Mouse (Mus musculus): ENCODE data around the gene Bnc2. TPM values are rescaled to one million over a fixed set of nuclear protein-coding genes. Genes with fewer than 3 reads are reported as not detected.

The Bnc2 gene
- polyA plus RNA-seq (2016; fragmentation: Nextera tagmentation; extraction: Ambion mirVana), result 13.0 and 22.2 TPM in 2 replicates

DNA sequence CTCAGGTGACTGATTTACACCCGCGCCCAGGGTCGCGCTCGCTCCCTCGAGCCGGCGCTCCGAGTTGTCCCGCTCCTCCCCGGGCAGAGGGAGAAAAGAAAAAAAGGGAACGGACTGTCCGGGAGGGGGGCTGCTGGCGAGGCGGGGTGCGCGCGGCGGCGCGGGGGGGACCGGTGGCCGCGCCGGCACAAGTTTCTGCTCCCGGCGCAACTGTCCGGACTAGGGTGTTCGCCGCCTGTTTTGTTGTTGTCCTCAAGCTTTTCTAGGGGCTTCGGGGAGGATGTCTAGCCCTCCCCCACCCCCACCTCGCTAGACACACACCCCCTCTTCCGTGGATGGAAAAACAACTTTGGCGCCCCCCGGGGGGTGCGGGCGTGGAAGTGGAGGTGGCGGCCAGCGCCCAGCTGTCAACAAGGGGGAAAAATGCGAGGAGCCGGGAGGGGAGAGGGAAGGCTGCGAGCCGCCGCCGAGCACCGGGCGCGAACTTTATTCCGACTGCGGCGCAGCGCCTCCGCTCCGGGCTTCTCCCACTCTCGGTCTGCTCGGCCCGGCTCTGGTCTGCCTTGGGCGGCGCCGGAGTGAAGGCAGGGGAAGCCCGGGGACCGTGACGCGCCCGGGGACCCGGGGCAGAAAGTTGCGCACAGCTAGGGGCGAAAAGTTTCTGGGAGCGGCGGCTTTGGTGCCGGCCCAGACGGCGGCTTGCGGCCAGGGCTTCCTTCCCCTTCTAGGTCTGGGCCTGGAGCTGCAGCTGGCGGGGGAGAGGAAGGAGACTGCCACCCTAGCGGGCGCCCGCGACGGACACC lies at the start of gene Bnc2:
TSS of gene Bnc2 (minus strand) at position 105 of the 803 bp plus-strand sequence.
- WGBS, result 1% methylated on average over 80 of the region's 80 CpGs
- peak within 1 kb of the TSS; percentile 93 for H3K27ac ChIP-seq (replicated peaks)
- H3K9me3 ChIP-seq, result no peaks in the 10 kb centered on the region
- H3K36me3 ChIP-seq (replicated peaks), result no peaks in the 10 kb centered on the region
- H3K4me3 ChIP-seq, result peak within 1 kb of the TSS; percentile 81
- peak; percentile 83 for DNase-seq (ENCODE audit: low spot score)
- peaks cover 61% of the 10 kb centered on the region for H3K4me1 ChIP-seq
- peaks cover 75% of the 10 kb centered on the region for H3K27me3 ChIP-seq (replicated peaks; ENCODE audit: low read depth, poor library complexity, severe bottlenecking)

DNA sequence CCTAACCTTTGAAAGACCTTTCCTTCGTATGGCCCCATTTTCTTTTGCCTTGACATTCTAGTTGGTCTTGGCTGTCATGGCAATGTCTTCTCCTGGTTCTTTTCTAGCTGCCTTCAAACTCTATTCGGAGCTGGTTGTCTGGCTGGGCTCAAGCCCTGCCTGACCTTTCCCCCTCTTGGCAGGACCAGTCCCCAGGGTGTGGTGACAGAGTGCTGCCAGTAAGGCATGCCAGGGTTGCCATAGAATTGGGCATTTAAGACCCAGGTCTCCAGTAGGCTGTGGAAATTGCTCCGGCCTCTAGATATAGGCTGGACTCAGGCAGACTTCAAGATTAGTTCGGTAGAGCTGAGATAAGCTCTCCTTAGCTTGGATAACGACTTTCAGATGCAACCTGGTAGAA lies 32.9 kb upstream of the Bnc2 start:
- 76% methylated on average over 5 of the region's 5 CpGs for WGBS
- Histone ChIP-seq H3K36me3 (replicated peaks) (no peaks in the 10 kb centered on the region), H3K4me3 (no peak overlapping the region), H3K27me3 (replicated peaks; ENCODE audit: low read depth, poor library complexity, severe bottlenecking) (no peaks in the 10 kb centered on the region), H3K27ac (replicated peaks) (no peak overlapping the region), H3K4me1 (peaks cover 6% of the 10 kb centered on the region; the same call in 1 of the 2 replicates), H3K9me3 (no peaks in the 10 kb centered on the region)
- DNase-seq (ENCODE audit: low spot score), result no peak

GRCm38 (mm10) chr4:84685521-84686366 lies 10.7 kb upstream of the Bnc2 start:
- Histone ChIP-seq H3K27me3 (replicated peaks; ENCODE audit: low read depth, poor library complexity, severe bottlenecking) (0 out of 2 replicates have a peak, but pooled peaks cover 10% of the 10 kb centered on the region), H3K36me3 (replicated peaks) (no peaks in the 10 kb centered on the region), H3K27ac (replicated peaks) (no peak overlapping the region), H3K4me3 (no peak overlapping the region), H3K4me1 (peaks cover 5% of the 10 kb centered on the region), H3K9me3 (no peaks in the 10 kb centered on the region)
- 62% methylated on average over 10 of the region's 10 CpGs for WGBS
- no peak for DNase-seq (ENCODE audit: low spot score)

DNA sequence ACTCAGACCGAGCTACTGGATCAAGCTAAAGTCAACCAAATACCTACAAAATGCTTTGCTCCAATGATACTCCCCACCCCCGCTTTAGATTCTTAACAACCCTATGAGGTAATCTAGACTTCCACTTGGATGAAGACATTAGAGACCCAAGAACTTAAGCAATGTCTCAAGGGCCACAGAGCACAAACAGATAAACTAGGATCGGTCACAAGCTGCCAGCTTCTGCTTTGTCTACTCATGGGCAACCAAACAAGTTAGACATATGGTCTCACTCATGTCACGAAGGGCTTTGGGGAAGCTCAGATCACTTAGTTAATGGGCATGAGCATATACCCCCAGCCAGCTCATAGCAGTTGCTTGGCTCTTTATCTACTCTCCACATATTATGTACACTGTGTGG lies 9.9 kb upstream of the Bnc2 start:
- Histone ChIP-seq H3K4me1 (peaks cover 5% of the 10 kb centered on the region), H3K4me3 (no peak overlapping the region), H3K27ac (replicated peaks) (no peak overlapping the region), H3K9me3 (no peaks in the 10 kb centered on the region), H3K27me3 (replicated peaks; ENCODE audit: low read depth, poor library complexity, severe bottlenecking) (0 out of 2 replicates have a peak, but pooled peaks cover 10% of the 10 kb centered on the region), H3K36me3 (replicated peaks) (no peaks in the 10 kb centered on the region)
- no peak for DNase-seq (ENCODE audit: low spot score)
- 83% methylated on average over 4 of the region's 4 CpGs for WGBS

GRCm38 (mm10) chr4:84675974-84676315 lies 870 bp upstream of the Bnc2 start:
- peaks cover 71% of the 10 kb centered on the region for H3K27me3 ChIP-seq (replicated peaks; ENCODE audit: low read depth, poor library complexity, severe bottlenecking)
- H3K4me3 ChIP-seq, result peak overlapping the region; percentile 81
- under 1% methylated on average over 19 of the region's 19 CpGs for WGBS
- H3K36me3 ChIP-seq (replicated peaks), result no peaks in the 10 kb centered on the region
- peak overlapping the region; percentile 93 for H3K27ac ChIP-seq (replicated peaks)
- no peaks in the 10 kb centered on the region for H3K9me3 ChIP-seq
- peaks cover 55% of the 10 kb centered on the region for H3K4me1 ChIP-seq
- DNase-seq (ENCODE audit: low spot score), result no peak

- Histone ChIP-seq H3K27me3 (replicated peaks; ENCODE audit: low read depth, poor library complexity, severe bottlenecking) (peaks cover 76% of the 10 kb centered on the region), H3K4me3 (peak overlapping the region; percentile 81), H3K4me1 (peaks cover 69% of the 10 kb centered on the region), H3K27ac (replicated peaks) (peak overlapping the region; percentile 93), H3K9me3 (no peaks in the 10 kb centered on the region), H3K36me3 (replicated peaks) (no peaks in the 10 kb centered on the region)
- WGBS, result 2% methylated on average over 104 of the region's 104 CpGs
- DNase-seq (ENCODE audit: low spot score), result no peak
Observed at GRCm38 (mm10) chr4:84674318-84675170, 531 bp downstream of the Bnc2 start.

DNA sequence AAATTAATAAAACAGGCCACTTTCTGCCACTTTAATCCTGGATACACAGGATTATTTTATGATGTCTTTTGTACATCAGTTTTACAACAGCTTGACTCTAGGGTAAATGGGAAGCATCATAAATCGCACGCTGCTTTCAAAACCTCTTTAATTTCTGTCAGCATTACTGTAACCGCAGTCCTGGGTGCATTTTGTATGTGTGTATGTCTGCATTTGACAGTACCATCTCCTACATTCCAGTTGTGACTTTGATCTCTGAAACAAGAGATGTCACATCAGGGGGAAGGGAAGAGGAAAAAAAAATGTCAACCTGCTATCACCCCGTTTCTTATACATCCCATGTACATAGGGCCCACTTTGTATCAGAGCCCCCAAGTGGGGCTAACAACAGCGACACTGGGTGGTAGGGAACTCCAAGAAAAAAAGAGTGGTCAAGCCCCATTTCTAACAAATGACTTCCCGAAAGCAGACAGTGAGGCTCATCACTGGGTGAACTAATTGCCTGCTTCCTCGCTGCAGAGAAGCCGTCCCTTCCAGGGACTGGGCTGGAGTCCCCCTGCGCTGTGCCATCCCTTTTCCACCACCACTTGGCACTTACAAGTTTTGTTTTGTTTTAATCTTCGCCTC lies 1.3 kb downstream of the Bnc2 start:
- Histone ChIP-seq H3K36me3 (replicated peaks) (no peaks in the 10 kb centered on the region), H3K4me1 (peaks cover 76% of the 10 kb centered on the region), H3K27ac (replicated peaks) (peak overlapping the region; percentile 93), H3K27me3 (replicated peaks; ENCODE audit: low read depth, poor library complexity, severe bottlenecking) (peaks cover 75% of the 10 kb centered on the region), H3K9me3 (no peaks in the 10 kb centered on the region), H3K4me3 (peak overlapping the region; percentile 81)
- 14% methylated on average over 10 of the region's 10 CpGs for WGBS
- peak; percentile 32 for DNase-seq (ENCODE audit: low spot score)

- H3K9me3 ChIP-seq, result no peaks in the 10 kb centered on the region
- peaks cover 65% of the 10 kb centered on the region for H3K27me3 ChIP-seq (replicated peaks; ENCODE audit: low read depth, poor library complexity, severe bottlenecking)
- WGBS, result 10% methylated on average over 14 of the region's 14 CpGs
- peak; percentile 75 for DNase-seq (ENCODE audit: low spot score)
- peak overlapping the region; percentile 81 for H3K4me3 ChIP-seq
- no peaks in the 10 kb centered on the region for H3K36me3 ChIP-seq (replicated peaks)
- peak overlapping the region; percentile 2; the same call in 1 of the 2 replicates for H3K27ac ChIP-seq (replicated peaks)
- peaks cover 83% of the 10 kb centered on the region for H3K4me1 ChIP-seq
Observed at GRCm38 (mm10) chr4:84672181-84672791, 2.8 kb downstream of the Bnc2 start.

- peaks cover 52% of the 10 kb centered on the region for H3K27me3 ChIP-seq (replicated peaks; ENCODE audit: low read depth, poor library complexity, severe bottlenecking)
- H3K4me1 ChIP-seq, result peaks cover 71% of the 10 kb centered on the region
Observed at GRCm38 (mm10) chr4:84670996-84671395, 4.1 kb downstream of the Bnc2 start.

GRCm38 (mm10) chr4:84669650-84670049 lies 5.4 kb downstream of the Bnc2 start:
- Histone ChIP-seq H3K4me1 (peaks cover 63% of the 10 kb centered on the region), H3K36me3 (replicated peaks) (no peaks in the 10 kb centered on the region), H3K27me3 (replicated peaks; ENCODE audit: low read depth, poor library complexity, severe bottlenecking) (peaks cover 45% of the 10 kb centered on the region), H3K27ac (replicated peaks) (peak overlapping the region; percentile 51; the same call in 1 of the 2 replicates), H3K4me3 (no peak overlapping the region), H3K9me3 (no peaks in the 10 kb centered on the region)
- 69% methylated on average over 5 of the region's 5 CpGs for WGBS
- no peak for DNase-seq (ENCODE audit: low spot score)

More at GRCm38 (mm10) chr4:84670996-84671395, 4.1 kb downstream of the Bnc2 start:
- no peaks in the 10 kb centered on the region for H3K9me3 ChIP-seq
- 0 out of 2 replicates have a peak overlapping the region, but pooled peaks have one; percentile 27 for H3K4me3 ChIP-seq
- no peak for DNase-seq (ENCODE audit: low spot score)
- 29% methylated on average over 1 of the region's 1 CpGs for WGBS
- H3K27ac ChIP-seq (replicated peaks), result no peak overlapping the region
- H3K36me3 ChIP-seq (replicated peaks), result no peaks in the 10 kb centered on the region

DNA sequence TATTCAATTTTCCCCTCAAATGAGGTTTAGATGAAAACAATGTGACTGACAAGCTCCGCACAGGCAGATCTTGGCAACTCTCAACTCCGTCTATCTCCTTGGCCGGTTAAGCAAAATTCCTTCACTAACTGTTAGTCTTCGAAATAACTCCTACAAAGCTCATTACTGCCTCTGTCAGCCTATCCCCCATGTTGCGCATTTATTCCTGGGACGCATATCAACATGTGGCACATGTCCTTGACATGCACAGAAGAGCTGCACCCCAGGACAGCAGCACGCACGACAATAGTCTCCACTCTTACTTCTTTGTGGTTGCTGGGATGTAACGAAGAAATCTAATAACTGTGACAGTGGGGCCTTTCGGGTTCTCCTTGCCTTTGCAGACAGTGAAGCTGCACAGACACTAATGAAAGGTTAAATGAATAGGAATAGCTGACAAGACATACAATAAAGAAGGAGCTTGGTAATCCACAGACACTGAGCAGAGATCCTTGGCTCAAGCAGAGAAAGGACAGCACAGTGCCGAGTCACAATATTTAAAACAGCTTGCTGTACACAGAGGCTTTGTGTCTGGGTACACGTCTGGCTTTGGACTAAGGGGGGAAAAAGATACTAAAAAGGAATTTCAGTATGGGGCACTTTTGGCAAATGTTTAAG lies 6.0 kb downstream of the Bnc2 start:
- 59% methylated on average over 12 of the region's 12 CpGs for WGBS
- Histone ChIP-seq H3K4me1 (peaks cover 58% of the 10 kb centered on the region), H3K9me3 (no peaks in the 10 kb centered on the region), H3K27me3 (replicated peaks; ENCODE audit: low read depth, poor library complexity, severe bottlenecking) (peaks cover 39% of the 10 kb centered on the region), H3K4me3 (no peak overlapping the region), H3K36me3 (replicated peaks) (no peaks in the 10 kb centered on the region), H3K27ac (replicated peaks) (0 out of 2 replicates have a peak overlapping the region, but pooled peaks have one; percentile 51)
- DNase-seq (ENCODE audit: low spot score), result no peak
